Mouse (Mus musculus) spleen, embryonic (tissue): ENCODE results near the gene Stat5b.

Source experiments
- CTCF ChIA-PET: fragments of 350-600 bp; sonication (Branson Sonifier 250); formaldehyde crosslinking; loops from one replicate; lab custom pipeline; 2022; lab: Charles Lee

Stat5b gene

GRCm38 (mm10) chr11:100774261-100774660 is 76.3 kb downstream of the Stat5b start:
- CTCF ChIA-PET: no interaction called here

- CTCF ChIA-PET: interaction anchor here (0.7 kb wide), 1 partner anchor 10 kb away, joined by 3 read pairs; no protein-coding TSS in a partner anchor
Observed at GRCm38 (mm10) chr11:100770646-100771408, 79.7 kb downstream of the Stat5b start, which contains the start of gene Ghdc. TSS of gene Ghdc (minus strand) at chr11:100770957.

- CTCF ChIA-PET: no interaction called here
Observed at GRCm38 (mm10) chr11:100769980-100770379, 80.5 kb downstream of the Stat5b start.

- CTCF ChIA-PET: no interaction called here
Observed at GRCm38 (mm10) chr11:100767871-100768270, 82.7 kb downstream of the Stat5b start.

- CTCF ChIA-PET: no interaction called here
Observed at GRCm38 (mm10) chr11:100766726-100767125, 83.8 kb downstream of the Stat5b start.

GRCm38 (mm10) chr11:100762831-100763230 is 87.7 kb downstream of the Stat5b start, which contains the start of gene Hcrt:
TSS of gene Hcrt (minus strand) at chr11:100762931.
- CTCF ChIA-PET: no interaction called here

GRCm38 (mm10) chr11:100761547-100762045 is 88.9 kb downstream of the Stat5b start:
- CTCF ChIA-PET: interaction anchor here (0.5 to 1.0 kb wide), 3 partner anchors 11 to 31 kb away, joined by 3 to 4 read pairs (median 3); no protein-coding TSS in a partner anchor

- CTCF ChIA-PET: interaction anchor here (0.6 to 1.4 kb wide), 2 partner anchors 22 to 54 kb away, joined by 3 read pairs; no protein-coding TSS in a partner anchor
Observed at GRCm38 (mm10) chr11:100759611-100760233, 90.8 kb downstream of the Stat5b start, which contains the start of gene Kcnh4. TSS of gene Kcnh4 (minus strand) at chr11:100759942.

GRCm38 (mm10) chr11:100758707-100759610 is 91.6 kb downstream of the Stat5b start:
- CTCF ChIA-PET: interaction anchor here (1.4 kb wide), 1 partner anchor 55 kb away, joined by 3 read pairs; no protein-coding TSS in a partner anchor

- CTCF ChIA-PET: no interaction called here
Observed at GRCm38 (mm10) chr11:100757566-100757965, 93.0 kb downstream of the Stat5b start.

- CTCF ChIA-PET: no interaction called here
Observed at GRCm38 (mm10) chr11:100756476-100756875, 94.0 kb downstream of the Stat5b start.

- CTCF ChIA-PET: no interaction called here
Observed at GRCm38 (mm10) chr11:100754693-100755057, 95.8 kb downstream of the Stat5b start.

GRCm38 (mm10) chr11:100754021-100754692 is 96.4 kb downstream of the Stat5b start:
- CTCF ChIA-PET: interaction anchor here (0.5 to 0.7 kb wide), 2 partner anchors 149 to 210 kb away, joined by 5 to 16 read pairs; no protein-coding TSS in a partner anchor

- CTCF ChIA-PET: no interaction called here
Observed at GRCm38 (mm10) chr11:100752294-100752693, 98.2 kb downstream of the Stat5b start.

GRCm38 (mm10) chr11:100750127-100750526 is 100.4 kb downstream of the Stat5b start:
- CTCF ChIA-PET: no interaction called here

- CTCF ChIA-PET: no interaction called here
Observed at GRCm38 (mm10) chr11:100749469-100749868, 101.1 kb downstream of the Stat5b start.

- CTCF ChIA-PET: no interaction called here
Observed at GRCm38 (mm10) chr11:100748620-100749019, 101.9 kb downstream of the Stat5b start.

- CTCF ChIA-PET: interaction anchor here (0.6 kb wide), 1 partner anchor 11 kb away, joined by 3 read pairs; no protein-coding TSS in a partner anchor
Observed at GRCm38 (mm10) chr11:100747114-100747513, 103.4 kb downstream of the Stat5b start.

- CTCF ChIA-PET: interaction anchor here (0.6 kb wide), 1 partner anchor 10 kb away, joined by 3 read pairs; no protein-coding TSS in a partner anchor
Observed at GRCm38 (mm10) chr11:100746546-100746945, 104.0 kb downstream of the Stat5b start.

GRCm38 (mm10) chr11:100745085-100745484 is 105.4 kb downstream of the Stat5b start:
- CTCF ChIA-PET: interaction anchor here (0.6 kb wide), 2 partner anchors 74 to 149 kb away, joined by 3 to 7 read pairs; no protein-coding TSS in a partner anchor
